Mouse (Mus musculus) kidney, adult 10 weeks (tissue): Measurements from ENCODE around the gene Kncn. TPM values are rescaled to one million over a fixed set of nuclear protein-coding genes. Genes with fewer than 3 reads are reported as not detected.

Experiments
- polyA plus RNA-seq: library from polyadenylated mRNA; stranded (reverse); fragments of 350-450 nt; fragmentation: Illumina TruSeq; extraction: RNeasy Lipid Tissue Mini Kit (QIAGEN cat#74804); gene quantifications from one replicate; pipeline ENCODE4 v1.2.3, GENCODE M21; 2014; ENCODE audit warnings: low read depth, low replicate concordance

Kncn gene
- not detected for polyA plus RNA-seq

GRCm38 (mm10) chr4:115884022-115884421, at the start of gene Kncn:
TSS of gene Kncn (plus strand) at chr4:115884400.

GRCm38 (mm10) chr4:115838696-115839641, 45.2 kb upstream of the Kncn start, which contains the start of gene Mknk1:
TSS of gene Mknk1 (plus strand) at chr4:115839198.

GRCm38 (mm10) chr4:115890553-115890952, 6.4 kb downstream of the Kncn start, which contains the start of gene 6430628N08Rik:
TSS of gene 6430628N08Rik (plus strand) at chr4:115890665.

Other genes with a start within 250 kb of the Kncn start
- 175 TPM for gene Cyp4b1, start 236.7 kb upstream of the Kncn start, polyA plus RNA-seq
- gene Efcab14, start 146.7 kb upstream of the Kncn start, polyA plus RNA-seq: 81.8 TPM
- not detected for gene Tex38, start 103.4 kb upstream of the Kncn start, polyA plus RNA-seq
- gene Atpaf1, start 99.6 kb upstream of the Kncn start, polyA plus RNA-seq: 158 TPM
- 8.5 TPM for gene Mob3c, start 56.3 kb upstream of the Kncn start, polyA plus RNA-seq
- 7.0 TPM for gene Mknk1, start 45.2 kb upstream of the Kncn start, polyA plus RNA-seq
- not detected for gene 6430628N08Rik, start 6.3 kb downstream of the Kncn start, polyA plus RNA-seq
- gene Dmbx1, start 55.5 kb downstream of the Kncn start, polyA plus RNA-seq: not detected
- 6.9 TPM for gene Faah, start 133.5 kb downstream of the Kncn start, polyA plus RNA-seq
- 13.9 TPM for gene Nsun4, start 169.5 kb downstream of the Kncn start, polyA plus RNA-seq
- 464 TPM for gene Uqcrh, start 190.7 kb downstream of the Kncn start, polyA plus RNA-seq
- 5.3 TPM for gene Lrrc41, start 190.9 kb downstream of the Kncn start, polyA plus RNA-seq
- 0.36 TPM for gene Rad54l, start 239.3 kb downstream of the Kncn start, polyA plus RNA-seq
- gene Pomgnt1, start 239.4 kb downstream of the Kncn start, polyA plus RNA-seq: 9.1 TPM